Mouse (Mus musculus): Measurements from ENCODE around the gene Lsm10. TPM values are rescaled to one million over a fixed set of nuclear protein-coding genes. Genes with fewer than 3 reads are reported as not detected.

Gene Lsm10
- polyA plus RNA-seq, 1 experiment from 2014 or later: 27.7 TPM

- Histone ChIP-seq H3K4me3 (ENCODE audit: low read depth, low read length) (peak overlapping the region; percentile 64), H3K4me2 (ENCODE audit: low read depth, low read length) (peak overlapping the region; percentile 90), H3K9me3 (ENCODE audit: low read length) (no peaks in the 10 kb centered on the region), H3K27me3 (ENCODE audit: insufficient read depth, low read length) (no peaks in the 10 kb centered on the region), H3K9ac (replicated peaks) (peak overlapping the region; percentile 62), H3K4me1 (ENCODE audit: insufficient read depth) (peaks cover 15% of the 10 kb centered on the region), H3K36me3 (replicated peaks; ENCODE audit: insufficient read depth, low read length) (peaks cover 9% of the 10 kb centered on the region), H3K27ac (ENCODE audit: low read depth) (no peak overlapping the region)
- DNase-seq (no peak), ATAC-seq (no peak)
- WGBS (ENCODE audit: insufficient replicate concordance): 43% methylated on average over 9 of the region's 9 CpGs
- TF ChIP-seq CTCF (IDR thresholded peaks at IDR 0.05; ENCODE audit: low read depth): no peak
- TF ChIP-seq EP300 (IDR thresholded peaks at IDR 0.05; ENCODE audit: low read depth): no peak
These were observed 37.4 kb upstream of the Lsm10 start for GRCm38 (mm10) chr4:126058997-126059362.

DNA sequence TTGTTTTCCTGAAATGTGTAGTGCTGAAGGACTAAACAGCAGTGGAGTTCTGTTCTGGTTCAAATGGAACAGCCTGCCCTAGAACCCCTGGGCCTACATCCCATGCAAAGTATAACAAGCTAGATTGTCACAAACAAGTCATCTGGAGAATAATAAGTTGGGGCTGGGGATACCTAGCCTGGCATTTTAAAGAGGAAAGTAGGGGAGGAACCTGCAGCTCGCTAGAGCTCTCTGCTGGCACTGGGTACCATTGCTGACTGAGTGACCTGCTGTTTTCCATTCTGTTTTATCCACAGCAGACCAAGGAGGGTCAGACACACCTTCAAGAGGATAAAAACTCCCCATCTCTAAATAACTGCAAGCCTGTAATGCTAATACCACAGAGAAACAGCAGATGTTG, 33.6 kb upstream of the Lsm10 start:
- Histone ChIP-seq H3K4me1 (ENCODE audit: insufficient read depth) (peaks cover 8% of the 10 kb centered on the region), H3K36me3 (replicated peaks; ENCODE audit: insufficient read depth, low read length) (no peaks in the 10 kb centered on the region), H3K4me3 (ENCODE audit: low read depth, low read length) (no peak overlapping the region), H3K27ac (ENCODE audit: low read depth) (0 out of 2 replicates have a peak overlapping the region, but pooled peaks have one; percentile 18), H3K9me3 (ENCODE audit: low read length) (no peaks in the 10 kb centered on the region), H3K27me3 (ENCODE audit: insufficient read depth, low read length) (no peaks in the 10 kb centered on the region), H3K9ac (replicated peaks) (no peak overlapping the region), H3K4me2 (ENCODE audit: low read depth, low read length) (no peak overlapping the region)
- ATAC-seq: no peak
- TF ChIP-seq EP300 (IDR thresholded peaks at IDR 0.05; ENCODE audit: low read depth) (no peak), CTCF (IDR thresholded peaks at IDR 0.05; ENCODE audit: low read depth) (no peak)
- 46% methylated on average over 1 of the region's 1 CpGs for WGBS (ENCODE audit: insufficient replicate concordance)
- no peak for DNase-seq

DNA sequence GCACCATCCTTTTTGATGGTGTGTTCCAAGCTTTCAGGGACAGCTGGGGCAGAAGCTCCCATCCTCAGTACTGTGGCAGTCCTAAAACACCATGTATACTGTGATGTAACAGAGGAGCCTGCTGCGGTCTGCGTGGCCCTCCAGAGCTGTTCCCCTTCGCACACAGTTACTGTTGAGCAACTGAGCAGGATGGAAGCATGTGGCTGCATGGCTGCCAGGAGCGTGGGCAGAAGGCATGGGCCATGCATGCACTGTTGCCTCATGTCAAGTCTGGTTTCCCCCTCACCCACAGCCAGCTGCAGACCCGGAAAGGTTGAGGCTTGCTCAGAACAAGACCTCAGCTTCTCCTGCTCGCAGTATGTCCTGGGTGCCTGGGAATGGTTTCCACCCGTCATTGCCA, 31.2 kb upstream of the Lsm10 start:
- 60% methylated on average over 7 of the region's 7 CpGs for whole genome bisulfite sequencing (ENCODE audit: insufficient replicate concordance)
- Histone ChIP-seq H3K36me3 (replicated peaks; ENCODE audit: insufficient read depth, low read length) (no peaks in the 10 kb centered on the region), H3K4me1 (ENCODE audit: insufficient read depth) (no peaks in the 10 kb centered on the region), H3K4me3 (ENCODE audit: low read depth, low read length) (no peak overlapping the region), H3K27ac (ENCODE audit: low read depth) (no peak overlapping the region), H3K9me3 (ENCODE audit: low read length) (no peaks in the 10 kb centered on the region), H3K27me3 (ENCODE audit: insufficient read depth, low read length) (no peaks in the 10 kb centered on the region), H3K4me2 (ENCODE audit: low read depth, low read length) (no peak overlapping the region), H3K9ac (replicated peaks) (no peak overlapping the region)
- DNase-seq (peak; percentile 24), ATAC-seq (peak; percentile 43; the same call in 1 of the 2 replicates)
- TF ChIP-seq EP300 (IDR thresholded peaks at IDR 0.05; ENCODE audit: low read depth) (no peak), CTCF (IDR thresholded peaks at IDR 0.05; ENCODE audit: low read depth) (no peak)

DNA sequence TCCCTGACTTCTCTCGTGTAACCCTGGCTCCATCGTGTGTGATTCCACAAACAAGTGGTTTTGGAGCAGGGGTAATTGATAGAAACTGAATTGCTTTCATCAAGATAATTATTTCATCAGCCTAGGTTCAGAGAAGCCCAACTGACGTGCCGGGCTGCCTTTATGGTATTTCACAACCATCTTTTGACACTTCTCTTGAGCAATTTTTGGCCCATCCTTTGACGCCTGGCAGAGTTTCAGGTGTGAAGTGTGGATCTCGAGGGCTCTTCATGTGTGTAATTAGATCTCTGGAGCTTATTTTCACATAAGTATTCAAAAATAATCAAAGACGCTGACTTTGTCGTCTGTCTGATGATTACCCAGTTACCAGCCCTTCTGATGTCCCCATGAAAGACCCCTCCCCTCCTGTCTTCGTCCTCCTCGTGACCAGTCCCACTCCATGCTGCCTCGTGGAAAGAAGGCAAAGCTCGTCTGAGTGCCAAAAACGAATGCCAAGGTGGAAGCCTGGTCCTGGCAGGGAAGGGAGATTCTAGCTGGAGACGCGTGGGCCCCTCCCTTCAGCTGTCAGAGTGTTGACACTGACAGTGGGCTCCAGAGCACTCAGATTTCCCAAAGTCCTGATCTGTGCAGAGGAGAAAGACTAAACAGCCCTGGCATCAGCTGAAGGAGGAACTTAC, 28.9 kb upstream of the Lsm10 start:
- Histone ChIP-seq H3K4me2 (ENCODE audit: low read depth, low read length) (no peak overlapping the region), H3K4me1 (ENCODE audit: insufficient read depth) (no peaks in the 10 kb centered on the region), H3K36me3 (replicated peaks; ENCODE audit: insufficient read depth, low read length) (no peaks in the 10 kb centered on the region), H3K9ac (replicated peaks) (no peak overlapping the region), H3K27me3 (ENCODE audit: insufficient read depth, low read length) (no peaks in the 10 kb centered on the region), H3K27ac (ENCODE audit: low read depth) (no peak overlapping the region), H3K4me3 (ENCODE audit: low read depth, low read length) (no peak overlapping the region), H3K9me3 (ENCODE audit: low read length) (no peaks in the 10 kb centered on the region)
- DNase-seq (no peak), ATAC-seq (no peak)
- 60% methylated on average over 15 of the region's 15 CpGs for WGBS (ENCODE audit: insufficient replicate concordance)
- no peak for TF ChIP-seq EP300 (IDR thresholded peaks at IDR 0.05; ENCODE audit: low read depth)
- no peak for TF ChIP-seq CTCF (IDR thresholded peaks at IDR 0.05; ENCODE audit: low read depth)

GRCm38 (mm10) chr4:126068842-126069241, 27.6 kb upstream of the Lsm10 start:
- Histone ChIP-seq H3K9ac (replicated peaks) (no peak overlapping the region), H3K27me3 (ENCODE audit: insufficient read depth, low read length) (no peaks in the 10 kb centered on the region), H3K27ac (ENCODE audit: low read depth) (no peak overlapping the region), H3K4me3 (ENCODE audit: low read depth, low read length) (no peak overlapping the region), H3K36me3 (replicated peaks; ENCODE audit: insufficient read depth, low read length) (no peaks in the 10 kb centered on the region), H3K9me3 (ENCODE audit: low read length) (no peaks in the 10 kb centered on the region), H3K4me1 (ENCODE audit: insufficient read depth) (no peaks in the 10 kb centered on the region), H3K4me2 (ENCODE audit: low read depth, low read length) (no peak overlapping the region)
- DNase-seq (no peak), ATAC-seq (no peak)
- 73% methylated on average over 6 of the region's 6 CpGs for WGBS (ENCODE audit: insufficient replicate concordance)
- TF ChIP-seq CTCF (IDR thresholded peaks at IDR 0.05; ENCODE audit: low read depth): no peak
- TF ChIP-seq EP300 (IDR thresholded peaks at IDR 0.05; ENCODE audit: low read depth): no peak

GRCm38 (mm10) chr4:126077833-126078232, 18.6 kb upstream of the Lsm10 start:
- no peak for DNase-seq
- Histone ChIP-seq H3K27ac (ENCODE audit: low read depth) (no peak overlapping the region), H3K4me3 (ENCODE audit: low read depth, low read length) (no peak overlapping the region), H3K9ac (replicated peaks) (no peak overlapping the region), H3K4me1 (ENCODE audit: insufficient read depth) (no peaks in the 10 kb centered on the region), H3K4me2 (ENCODE audit: low read depth, low read length) (no peak overlapping the region), H3K27me3 (ENCODE audit: insufficient read depth, low read length) (no peaks in the 10 kb centered on the region), H3K36me3 (replicated peaks; ENCODE audit: insufficient read depth, low read length) (no peaks in the 10 kb centered on the region), H3K9me3 (ENCODE audit: low read length) (no peaks in the 10 kb centered on the region)
- ATAC-seq: no peak
- 77% methylated on average over 6 of the region's 6 CpGs for WGBS (ENCODE audit: insufficient replicate concordance)
- TF ChIP-seq EP300 (IDR thresholded peaks at IDR 0.05; ENCODE audit: low read depth) (no peak), CTCF (IDR thresholded peaks at IDR 0.05; ENCODE audit: low read depth) (no peak)

Data from liver, postnatal 0 days (tissue).